Mouse (Mus musculus): ENCODE results near the gene Nudt14. TPM values are rescaled to one million over a fixed set of nuclear protein-coding genes. Genes with fewer than 3 reads are reported as not detected.

Gene Nudt14
- polyA plus RNA-seq, 1 experiment: 47.3 TPM

DNA sequence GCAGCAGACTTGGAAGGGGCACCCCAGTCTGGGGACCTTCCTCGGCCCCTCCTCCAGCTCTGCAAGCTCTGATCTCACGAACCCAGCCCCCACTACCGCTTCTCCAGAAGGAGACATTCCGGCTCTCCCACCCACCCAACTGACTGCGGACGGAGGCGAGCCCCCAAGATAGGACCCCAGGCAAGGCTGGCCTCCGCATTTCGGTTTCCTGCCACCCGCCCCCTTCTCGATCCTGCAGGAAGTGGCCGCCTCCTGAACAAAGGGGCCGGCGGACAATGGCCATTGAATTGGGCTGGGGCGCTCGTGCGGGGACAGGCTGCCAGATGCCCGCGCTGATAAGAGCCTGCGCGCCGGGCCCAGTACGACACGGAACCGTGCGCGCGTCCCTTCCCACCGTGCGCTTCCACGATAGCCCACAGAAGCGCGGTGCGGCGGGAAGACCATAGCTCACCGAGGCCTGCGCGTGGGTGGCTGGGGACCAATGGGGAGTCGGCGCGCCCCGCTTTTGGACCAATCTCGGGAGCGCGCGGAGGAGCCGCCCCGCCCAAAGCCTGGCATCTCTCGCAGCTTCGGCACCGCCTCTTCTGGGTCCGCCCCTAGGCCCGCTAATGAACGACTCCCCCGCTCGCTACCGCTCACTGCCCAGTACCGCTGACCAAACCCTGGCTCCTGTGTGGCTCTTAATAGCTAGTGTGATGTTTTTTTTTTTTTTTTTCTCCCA is 8.3 kb upstream of the Nudt14 start:
- no peak for DNase-seq (ENCODE audit: low read depth)

GRCm38 (mm10) chr12:112947307-112947706 is 5.4 kb upstream of the Nudt14 start:
- no peak for DNase-seq (ENCODE audit: low read depth)

GRCm38 (mm10) chr12:112943669-112944068 is 1.7 kb upstream of the Nudt14 start:
- DNase-seq (ENCODE audit: low read depth): no peak

GRCm38 (mm10) chr12:112941156-112941775 is 658 bp downstream of the Nudt14 start:
- DNase-seq (ENCODE audit: low read depth): no peak

GRCm38 (mm10) chr12:112940710-112941109 is 1.2 kb downstream of the Nudt14 start:
- DNase-seq (ENCODE audit: low read depth): no peak

DNA sequence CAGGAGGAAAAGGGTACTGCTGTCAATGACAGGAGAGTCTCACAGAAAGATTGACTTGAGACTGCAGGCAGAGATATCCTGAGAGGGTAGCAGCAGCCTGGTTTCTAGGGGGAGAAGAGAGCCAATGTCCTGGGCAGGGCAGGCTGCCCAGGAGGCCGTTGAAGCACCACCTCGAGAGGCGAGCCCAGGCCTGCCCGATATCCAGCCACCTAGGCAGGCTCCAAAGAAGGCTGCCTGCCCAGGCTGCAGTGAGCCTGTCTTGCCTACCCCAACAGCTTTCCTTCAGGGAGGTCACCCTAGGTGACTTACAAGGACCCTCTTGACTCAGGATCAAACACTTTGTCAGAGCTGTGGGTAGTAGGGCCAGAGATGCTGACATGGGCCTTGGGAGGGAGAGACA is 1.7 kb downstream of the Nudt14 start:
- DNase-seq (ENCODE audit: low read depth): no peak

DNA sequence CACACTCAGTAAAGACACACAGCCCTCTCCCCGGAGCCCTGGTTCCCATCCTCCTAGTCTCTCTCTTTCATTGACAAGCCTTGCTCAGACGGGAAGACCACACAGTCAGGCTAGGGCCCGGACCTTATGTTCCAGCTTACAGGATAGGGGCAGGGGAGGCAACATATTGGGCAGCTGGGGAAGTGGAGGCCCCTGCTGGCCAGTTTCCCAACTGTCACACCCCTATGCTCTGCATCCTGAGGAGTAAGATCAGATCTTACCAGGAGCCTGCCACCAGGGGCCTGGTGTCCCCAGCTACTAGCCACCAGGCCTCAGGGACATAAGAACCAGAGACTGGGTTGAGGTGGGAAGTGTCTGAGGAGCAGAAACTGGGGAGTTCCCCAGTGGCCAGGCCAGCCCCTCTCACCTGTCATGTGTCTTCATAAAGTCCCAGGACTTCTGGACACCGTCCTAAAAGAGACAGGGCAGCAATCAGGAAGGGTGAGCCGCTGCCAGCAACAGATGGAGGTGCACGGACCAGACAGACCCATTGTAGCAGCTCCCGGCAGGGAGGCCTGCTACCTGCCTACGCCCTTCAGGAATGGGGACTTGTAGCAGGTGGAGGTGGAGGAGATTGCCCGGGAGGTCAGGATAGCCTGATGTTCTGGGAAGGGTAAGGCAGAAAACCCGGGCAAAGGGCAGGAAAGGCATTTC is 2.9 kb downstream of the Nudt14 start:
- no peak for DNase-seq (ENCODE audit: low read depth)

GRCm38 (mm10) chr12:112938366-112938765 is 3.6 kb downstream of the Nudt14 start:
- no peak for DNase-seq (ENCODE audit: low read depth)

- DNase-seq (ENCODE audit: low read depth): no peak
These were observed 4.0 kb downstream of the Nudt14 start for GRCm38 (mm10) chr12:112937906-112938305.

DNA sequence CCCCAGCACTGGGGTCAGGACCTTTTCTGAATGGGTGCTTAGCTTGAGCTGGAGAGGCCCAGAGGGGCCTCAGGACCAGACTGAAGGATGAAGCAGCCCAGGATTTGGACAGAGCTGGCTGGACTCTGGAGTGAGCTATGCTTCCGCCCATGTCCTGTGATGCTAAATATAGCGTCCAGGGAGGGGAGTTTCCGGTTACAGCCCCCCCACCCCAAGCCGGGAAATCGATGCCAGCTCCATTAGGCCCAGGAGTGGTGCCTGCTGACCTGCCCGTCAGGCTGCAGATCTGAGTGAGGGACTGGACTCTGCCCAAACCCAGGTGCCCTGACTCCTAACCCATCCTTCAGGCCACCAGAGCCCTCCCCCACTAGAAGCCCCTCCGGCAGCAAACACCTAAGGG is 9.3 kb downstream of the Nudt14 start:
- DNase-seq (ENCODE audit: low read depth): no peak

DNA sequence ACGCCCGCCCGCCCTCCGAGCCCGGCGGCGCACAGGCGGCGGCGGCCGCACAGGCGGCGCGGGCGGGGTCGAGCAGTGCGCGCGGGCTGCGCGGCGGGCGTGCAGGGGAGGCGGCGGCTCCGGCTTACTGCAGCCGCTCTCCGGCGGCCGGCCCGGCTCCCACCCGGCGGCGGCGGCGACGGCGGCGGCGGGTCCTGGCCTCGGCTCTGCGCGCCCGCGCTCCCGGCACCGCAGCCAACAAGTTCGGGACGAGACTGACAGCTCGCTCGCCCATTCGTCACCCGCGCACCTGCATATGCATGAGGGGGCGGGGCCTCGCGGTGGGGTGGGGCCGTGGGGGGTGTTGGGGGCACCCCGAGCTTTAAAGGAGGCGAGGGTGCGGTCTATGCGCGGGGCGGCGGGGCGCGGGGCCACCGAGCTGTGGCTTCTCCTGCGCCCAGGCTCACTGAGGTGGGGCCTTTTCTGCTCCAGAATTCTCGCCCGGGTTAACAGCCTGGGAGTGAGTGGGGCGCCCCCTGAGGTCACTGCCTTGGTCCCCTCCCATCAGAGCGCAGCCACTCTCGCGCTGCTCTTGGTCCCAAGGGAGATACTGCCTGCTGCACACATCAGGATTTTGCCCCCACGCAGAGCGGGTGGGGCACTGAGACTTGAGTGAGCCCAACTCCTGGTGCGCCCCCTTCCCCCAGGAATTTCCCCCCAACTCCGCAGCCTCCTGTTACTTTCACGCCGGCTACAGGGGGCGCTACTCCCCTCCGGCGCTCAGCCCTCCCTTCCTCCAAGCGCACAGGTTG is 12.2 kb downstream of the Nudt14 start, which contains the start of gene Jag2:
Gene Jag2 (minus strand): TSS at position 215 of the 791 bp plus-strand sequence.
- no peak for DNase-seq (ENCODE audit: low read depth)

GRCm38 (mm10) chr12:112928401-112929241 is 13.3 kb downstream of the Nudt14 start:
- no peak for DNase-seq (ENCODE audit: low read depth)

DNA sequence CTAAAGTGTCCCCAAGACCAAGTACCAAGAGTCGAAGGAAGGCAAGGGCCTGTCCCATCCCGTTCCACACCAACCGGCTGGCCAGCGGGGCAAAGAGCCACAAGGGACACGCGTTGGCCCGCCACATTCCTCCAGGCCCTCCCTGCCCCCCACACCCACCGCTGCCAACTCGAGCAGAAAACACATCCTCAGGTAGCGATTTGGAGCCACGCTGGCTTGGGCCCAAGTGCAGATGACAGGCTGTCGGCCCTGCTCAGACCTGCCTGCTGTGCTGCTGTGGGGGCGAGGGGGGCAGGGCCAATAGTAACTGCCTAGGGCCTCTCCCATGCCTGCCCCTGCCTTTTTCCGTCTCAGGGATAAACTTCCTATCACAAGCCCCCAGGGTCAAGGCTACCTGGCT is 14.7 kb downstream of the Nudt14 start:
- no peak for DNase-seq (ENCODE audit: low read depth)

- DNase-seq (ENCODE audit: low read depth): no peak
These were observed 16.0 kb downstream of the Nudt14 start for GRCm38 (mm10) chr12:112925950-112926349.

DNA sequence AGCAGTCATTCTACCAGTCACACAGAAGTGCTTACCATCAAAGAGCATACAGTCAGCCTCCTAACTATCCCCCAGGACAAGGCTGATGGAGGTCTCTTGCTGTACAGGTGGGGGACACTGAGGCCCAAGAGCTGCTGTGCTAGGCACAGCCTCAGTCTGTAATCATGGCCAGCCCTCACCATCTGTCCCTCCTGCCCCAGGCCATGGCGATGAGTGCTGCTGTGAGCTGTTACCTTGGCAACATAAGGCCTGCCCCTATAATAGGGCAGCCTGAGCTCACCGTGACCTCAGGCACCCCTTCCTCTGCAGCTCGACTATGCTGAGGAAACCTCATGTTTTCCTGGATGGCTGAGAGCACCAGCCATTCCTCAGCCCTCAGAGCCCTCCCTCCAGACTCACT is 19.4 kb downstream of the Nudt14 start:
- no peak for DNase-seq (ENCODE audit: low read depth)

DNA sequence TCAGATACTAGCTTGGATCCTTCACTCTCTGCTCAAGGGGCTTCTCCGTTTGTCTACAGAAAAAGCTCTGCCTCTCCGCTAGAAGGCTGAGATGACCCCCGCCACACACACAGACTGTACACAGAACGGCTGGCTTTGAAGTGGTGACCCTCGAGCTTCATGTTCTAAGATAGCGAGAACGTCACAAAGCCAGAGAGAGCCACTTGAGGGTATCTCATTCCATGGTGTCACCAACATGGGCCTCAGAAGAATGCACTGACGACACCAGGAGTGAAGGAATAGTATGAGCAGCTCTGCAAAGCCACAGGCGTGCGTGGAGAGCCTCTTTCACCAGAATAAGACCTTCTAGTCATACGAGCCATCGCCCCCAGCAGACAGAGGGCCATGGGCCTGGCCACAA is 20.4 kb downstream of the Nudt14 start:
- DNase-seq (ENCODE audit: low read depth): no peak

GRCm38 (mm10) chr12:112917906-112918305 is 24.0 kb downstream of the Nudt14 start:
- DNase-seq (ENCODE audit: low read depth): no peak

DNA sequence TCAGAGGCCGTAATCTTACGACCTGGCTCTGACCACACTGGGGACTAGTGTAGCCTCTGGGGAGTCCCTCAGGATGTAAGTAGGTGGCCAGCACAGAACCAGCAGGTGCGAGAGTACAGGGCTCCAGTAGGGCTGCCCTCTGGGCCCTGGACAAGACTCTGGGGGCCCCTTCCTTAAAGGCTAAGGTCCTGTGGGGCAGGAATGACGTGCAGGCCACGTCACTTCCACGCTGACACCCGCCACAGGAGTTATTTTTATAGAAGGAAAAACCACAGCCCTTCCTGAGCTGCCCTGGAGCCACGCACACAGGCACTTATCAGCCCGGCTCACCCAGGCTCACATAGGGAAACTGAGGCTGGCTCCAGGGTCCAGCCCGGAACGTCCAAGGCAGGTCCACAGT is 24.4 kb downstream of the Nudt14 start:
- no peak for DNase-seq (ENCODE audit: low read depth)

DNA sequence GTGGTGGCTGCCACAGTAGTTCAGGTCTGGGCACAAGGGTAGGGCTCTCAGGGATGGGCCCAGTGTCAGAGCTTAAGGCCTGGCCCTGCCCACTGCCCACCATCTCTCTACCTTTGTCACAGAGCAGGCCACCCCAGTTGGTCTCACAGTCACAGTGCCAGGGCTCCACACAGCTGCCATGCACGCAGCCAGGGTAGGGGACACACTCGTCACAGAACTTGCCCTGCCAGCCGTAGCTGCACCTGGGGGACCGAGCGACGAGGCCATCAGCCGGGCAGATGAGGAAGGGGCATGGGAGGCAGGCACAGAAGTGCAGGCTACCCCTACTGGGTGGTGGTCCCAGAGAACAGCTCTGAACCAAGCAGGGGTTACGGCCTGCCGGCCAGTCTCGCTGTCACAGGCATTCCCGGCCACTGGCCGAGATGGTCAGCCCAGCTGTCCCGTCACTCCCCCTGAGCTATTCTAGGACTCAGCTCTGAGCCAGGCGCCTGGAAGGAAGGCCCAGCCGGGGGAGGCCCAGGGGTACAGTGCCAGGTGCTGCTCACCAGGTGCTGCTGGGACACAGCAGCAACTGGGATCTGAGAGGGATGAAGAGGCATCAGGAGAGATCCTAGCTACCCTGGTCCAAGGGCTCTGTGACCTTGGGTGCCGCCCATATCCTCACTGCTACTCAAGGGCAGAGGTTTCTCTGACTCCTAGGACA is 25.1 kb downstream of the Nudt14 start:
- DNase-seq (ENCODE audit: low read depth): no peak

- no peak for DNase-seq (ENCODE audit: low read depth)
These were observed 26.3 kb downstream of the Nudt14 start for GRCm38 (mm10) chr12:112915587-112915986.

DNA sequence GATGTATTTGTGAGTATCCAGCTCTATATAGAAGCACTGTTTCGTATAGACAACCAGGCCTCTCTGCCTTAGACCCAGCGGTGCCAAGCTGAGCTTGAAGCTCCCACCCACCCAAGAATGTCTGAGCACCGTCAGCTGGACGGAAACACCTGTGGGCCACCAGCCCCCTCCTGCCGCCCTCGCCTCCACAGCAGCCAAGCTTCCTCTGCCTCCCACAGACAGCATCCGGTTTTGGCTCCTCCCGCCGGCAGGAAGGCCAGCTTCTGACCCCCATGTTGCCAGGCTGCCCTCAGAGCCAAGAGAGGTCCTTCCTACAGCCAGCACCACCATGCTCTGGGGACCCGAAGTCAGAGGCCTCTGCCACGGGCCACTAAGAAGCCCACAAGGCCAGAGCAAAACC is 27.4 kb downstream of the Nudt14 start:
- no peak for DNase-seq (ENCODE audit: low read depth)

Measured in gonadal fat pad, adult 2 months (tissue).